Mouse (Mus musculus) right cerebral cortex, adult 2 months (tissue): ENCODE measurements at regions not wholly inside any gene's neighbourhood (a gene's known extent, or its start where the extent isn't known, plus 50 kb on each side); places are given as distances from the start of the nearest gene placed in this dataset.
A peak's percentile ranks its signal among the peaks of the same experiment; 100 is the strongest.

Experiments
- DNase-seq, 2 experiments: peaks; one replicate each; pipeline ENCODE4 v3.0.0; 2021 to 2022; ENCODE audit warnings: low spot score in 2 of 2

- DNase-seq = no peak
These were observed 130.4 kb upstream of the Tmtc2 start for GRCm38 (mm10) chr10:105704472-105705235.

GRCm38 (mm10) chr10:105693131-105693530 lies 118.9 kb upstream of the Tmtc2 start:
- DNase-seq = no peak

DNA sequence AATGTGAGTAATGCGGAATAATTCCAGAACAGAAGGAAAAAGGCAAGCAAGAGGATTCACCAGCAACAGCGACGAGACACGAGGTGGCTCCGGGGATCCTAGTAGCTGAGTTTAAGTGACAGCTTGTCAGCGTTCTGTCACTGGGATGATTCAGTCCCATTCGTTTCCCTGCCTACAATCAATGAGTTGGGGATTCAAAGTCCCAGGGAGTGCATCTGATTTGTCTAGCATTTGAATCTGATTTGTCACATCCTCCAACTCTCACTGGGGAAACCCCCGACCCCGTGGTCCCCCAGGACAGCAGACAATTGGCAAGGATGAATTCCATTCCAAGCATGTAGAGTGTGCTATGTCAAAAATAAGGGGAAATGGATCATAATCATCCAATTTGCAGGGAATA lies 115.1 kb upstream of the Tmtc2 start:
- DNase-seq = no peak

DNA sequence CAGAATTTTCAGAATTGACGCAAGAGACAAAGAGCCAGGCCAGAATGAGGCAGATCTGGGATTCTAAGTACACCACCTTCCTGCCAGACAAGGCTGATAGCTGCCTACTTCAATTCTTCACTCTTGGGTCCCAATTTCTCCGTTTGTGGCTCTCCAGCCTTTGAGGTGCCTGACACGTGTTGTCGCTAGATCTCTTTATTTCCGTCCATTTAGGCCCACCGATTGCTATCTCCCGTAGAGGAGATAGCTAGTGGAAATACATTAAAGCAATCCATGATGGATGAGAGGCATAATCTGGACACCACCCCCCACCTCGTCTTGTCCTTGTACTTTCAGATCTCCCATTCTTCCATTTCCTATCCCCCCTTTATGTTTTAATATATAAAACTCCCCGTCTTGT lies 114.6 kb upstream of the Tmtc2 start:
- no peak for DNase-seq

DNA sequence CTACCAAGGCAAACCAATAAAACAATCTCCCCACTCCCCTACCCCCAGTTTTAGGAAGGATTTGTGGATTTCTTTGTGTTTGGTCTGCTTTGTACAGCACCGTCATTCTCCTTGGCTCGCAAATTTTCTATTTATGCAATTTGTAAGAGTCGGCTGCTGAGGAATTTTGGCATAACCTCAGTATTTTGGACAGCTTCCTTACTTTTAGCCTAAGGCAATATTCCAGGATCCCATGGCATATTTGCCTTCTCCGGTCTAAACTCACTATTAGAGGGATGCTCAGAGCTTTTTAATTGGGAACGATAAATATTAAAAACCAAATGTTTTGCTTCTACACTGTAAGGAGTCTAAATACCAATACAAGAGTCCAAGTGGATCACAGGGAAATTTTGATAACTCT lies 112.6 kb upstream of the Tmtc2 start:
- DNase-seq = no peak

- DNase-seq = no peak
These were observed 105.3 kb upstream of the Tmtc2 start for GRCm38 (mm10) chr10:105679598-105679997.

DNA sequence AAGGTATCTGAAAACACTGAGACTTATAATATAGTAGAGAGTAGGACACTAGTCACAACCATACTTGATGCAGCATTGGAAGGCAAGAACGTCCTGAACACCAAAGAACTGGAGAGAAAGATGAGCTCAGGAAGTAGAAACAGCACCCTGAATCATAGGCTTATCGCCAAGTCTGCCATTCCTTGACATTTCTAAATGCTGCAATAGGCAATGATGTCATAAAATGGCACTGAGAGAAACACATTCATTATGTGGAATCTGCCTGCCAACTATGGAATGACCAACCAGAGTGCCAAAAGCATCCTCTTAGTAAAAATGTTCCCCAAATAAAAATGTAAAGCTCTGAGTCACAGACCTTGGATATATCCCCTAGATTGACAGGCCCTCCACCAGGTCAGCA lies 92.7 kb upstream of the Tmtc2 start:
- DNase-seq = no peak

- no peak for DNase-seq
These were observed 86.5 kb upstream of the Tmtc2 start for GRCm38 (mm10) chr10:105660761-105661160.

DNA sequence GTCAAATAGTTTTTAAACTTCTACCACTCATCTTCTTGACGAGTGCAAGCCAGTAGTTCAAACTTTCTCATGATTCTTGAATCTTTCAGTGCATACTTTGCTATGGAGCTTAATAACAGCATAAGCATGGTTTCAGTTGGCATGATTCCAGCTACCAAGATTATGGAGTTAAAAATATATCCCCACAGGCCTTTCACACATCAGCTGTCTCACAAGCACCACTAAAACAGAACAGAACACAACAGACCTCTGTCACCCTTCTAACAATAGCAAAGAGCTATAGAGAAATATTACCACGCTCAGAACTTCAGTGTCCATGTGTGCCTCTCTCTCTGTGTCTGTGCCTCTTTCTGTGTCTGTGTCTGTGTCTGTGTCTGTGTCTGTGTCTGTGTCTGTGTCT lies 82.5 kb upstream of the Tmtc2 start:
- no peak for DNase-seq

- no peak for DNase-seq
These were observed 78.2 kb upstream of the Tmtc2 start for GRCm38 (mm10) chr10:105652475-105652874.

- peak in 1 of 2 experiments; percentile 6 for DNase-seq
These were observed 64.8 kb upstream of the Tmtc2 start for GRCm38 (mm10) chr10:105639011-105639451.

DNA sequence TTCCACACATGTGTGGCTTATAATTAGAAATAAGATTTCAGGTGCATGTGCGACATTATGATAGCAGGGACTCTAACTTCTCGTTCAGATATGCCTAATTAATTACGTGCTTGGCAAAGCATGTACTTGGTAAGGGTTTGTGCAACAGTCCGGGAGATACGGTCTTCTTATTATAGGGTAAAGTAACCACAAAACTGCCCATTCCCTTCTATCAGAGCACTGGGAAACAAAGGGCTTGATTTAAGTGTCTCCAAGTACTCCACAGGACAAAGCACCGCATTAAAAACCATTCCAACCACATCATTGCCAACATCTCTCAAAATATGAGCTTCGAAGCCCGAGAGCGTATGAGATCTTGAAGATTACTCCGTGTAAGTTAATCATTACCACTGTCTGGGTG lies 64.2 kb upstream of the Tmtc2 start:
- no peak for DNase-seq

- DNase-seq = no peak
These were observed 52.6 kb upstream of the Tmtc2 start for GRCm38 (mm10) chr10:105626842-105627241.

GRCm38 (mm10) chr10:105625324-105625950 lies 51.2 kb upstream of the Tmtc2 start:
- DNase-seq = no peak
